Mouse (Mus musculus) heart, embryonic 14.5 days (tissue): ENCODE measurements around the gene Satb2. TPM values are rescaled to one million over a fixed set of nuclear protein-coding genes. Genes with fewer than 3 reads are reported as not detected.

Experiments used
- ATAC-seq: fragments of 200-750 bp; cut with Nextera tagmentation; 2 replicates; pipeline ENCODE4 v1.8.0; 2017; ENCODE audit warnings: low read depth, moderate TSS enrichment; ENCODE audit not compliant: insufficient number of reproducible peaks, insufficient read depth, low FRiP score
- H3K27ac ChIP-seq, 2 experiments: fragments of 200-500 bp in 1 of 2; fragments of 300-500 bp in 1 of 2; sonication (generic) in 1 of 2; replicated peaks in 1 of 2; 2 replicates each; pipeline ENCODE4 v1.5.1; 2012 to 2014; ENCODE audit warnings: low read depth in 2 of 2, low read length in 2 of 2, control low read depth in 1 of 2, mild to moderate bottlenecking in 1 of 2, mixed read lengths in 1 of 2; ENCODE audit not compliant: control insufficient read depth in 1 of 2, insufficient read depth in 1 of 2
- H3K27me3 ChIP-seq: fragments of 300-500 bp; sonication (generic); 2 replicates; pipeline ENCODE4 v1.6.1; 2014; ENCODE audit warnings: mild to moderate bottlenecking, low read length, control low read depth; ENCODE audit not compliant: control insufficient read depth, insufficient read depth
- H3K36me3 ChIP-seq: fragments of 300-500 bp; sonication (generic); 2 replicates; pipeline ENCODE4 v1.6.1; 2014; ENCODE audit warnings: mild to moderate bottlenecking, control low read depth, low read length, mixed read lengths; ENCODE audit not compliant: control insufficient read depth, insufficient read depth
- H3K4me1 ChIP-seq, 2 experiments: fragments of 200-500 bp in 1 of 2; fragments of 300-500 bp in 1 of 2; sonication (generic) in 1 of 2; 2 replicates each; pipeline ENCODE4 v1.6.1; 2012 to 2014; ENCODE audit warnings: low read length in 2 of 2, control low read depth in 1 of 2, mixed read lengths in 1 of 2; ENCODE audit not compliant: control insufficient read depth in 2 of 2, insufficient read depth in 2 of 2
- H3K4me2 ChIP-seq: fragments of 300-500 bp; sonication (generic); 2 replicates; pipeline ENCODE4 v1.6.1; 2014; ENCODE audit warnings: mild to moderate bottlenecking, low read length
- H3K4me3 ChIP-seq, 2 experiments: fragments of 200-500 bp in 1 of 2; fragments of 300-500 bp in 1 of 2; sonication (generic) in 1 of 2; 2 replicates each; pipeline ENCODE4 v1.5.1; 2012 to 2014; ENCODE audit warnings: low read length in 2 of 2, mild to moderate bottlenecking in 2 of 2, control low read depth in 1 of 2, low read depth in 1 of 2, moderate library complexity in 1 of 2; ENCODE audit not compliant: control insufficient read depth in 1 of 2, insufficient read depth in 1 of 2
- H3K9ac ChIP-seq: fragments of 300-500 bp; sonication (generic); 2 replicates; pipeline ENCODE4 v1.6.1; 2014; ENCODE audit warnings: mild to moderate bottlenecking, low read length
- H3K9me3 ChIP-seq: fragments of 300-500 bp; sonication (generic); 2 replicates; pipeline ENCODE4 v1.6.1; 2016; ENCODE audit warnings: low read length, control low read depth; ENCODE audit not compliant: control insufficient read depth
- WGBS: fragments of 180-500 bp; shearing (Covaris S2); extraction: QIAGEN DNeasy Blood & Tissue Kit; methylation state at CpG from one replicate; pipeline ENCODE4 v1.1.7; 2014; 5-methylcytosine and 5-hydroxymethylcytosine counted together
- polyA plus RNA-seq: library from polyadenylated mRNA; unstranded; fragments of >200 nt; fragmentation: Nextera tagmentation; extraction: Ambion mirVana; gene quantifications from 2 replicates; pipeline ENCODE4 v1.2.1, GENCODE M21; 2014

The Satb2 gene
- polyA plus RNA-seq, 1 experiment from 2014 or later: 0.08 TPM

GRCm38 (mm10) chr1:56963291-56963690, 15.2 kb downstream of the Satb2 start:
- Histone ChIP-seq H3K27ac (no peak overlapping the region), H3K4me1 (no peaks in the 10 kb centered on the region), H3K36me3 (no peaks in the 10 kb centered on the region), H3K9me3 (no peaks in the 10 kb centered on the region), H3K4me3 (no peak overlapping the region), H3K9ac (no peak overlapping the region), H3K27me3 (peaks cover 9% of the 10 kb centered on the region), H3K4me2 (no peak overlapping the region)
- no peak for ATAC-seq
- WGBS: 78% methylated on average over 4 of the region's 4 CpGs

GRCm38 (mm10) chr1:56958996-56959395, 19.5 kb downstream of the Satb2 start:
- Histone ChIP-seq H3K9ac (no peak overlapping the region), H3K4me2 (no peak overlapping the region), H3K36me3 (no peaks in the 10 kb centered on the region), H3K27ac (no peak overlapping the region), H3K4me3 (no peak overlapping the region), H3K4me1 (no peaks in the 10 kb centered on the region), H3K27me3 (no peaks in the 10 kb centered on the region), H3K9me3 (no peaks in the 10 kb centered on the region)
- 61% methylated on average over 5 of the region's 5 CpGs for WGBS
- ATAC-seq: no peak

GRCm38 (mm10) chr1:56957942-56958341, 20.5 kb downstream of the Satb2 start:
- 77% methylated on average over 7 of the region's 7 CpGs for WGBS
- H3K4me2 ChIP-seq: no peak overlapping the region
- H3K27ac ChIP-seq: no peak overlapping the region
- H3K27me3 ChIP-seq: no peaks in the 10 kb centered on the region
- H3K9me3 ChIP-seq: no peaks in the 10 kb centered on the region
- no peak overlapping the region for H3K9ac ChIP-seq
- H3K4me1 ChIP-seq: no peaks in the 10 kb centered on the region
- H3K36me3 ChIP-seq: no peaks in the 10 kb centered on the region
- H3K4me3 ChIP-seq: no peak overlapping the region
- no peak for ATAC-seq

GRCm38 (mm10) chr1:56956811-56957210, 21.6 kb downstream of the Satb2 start:
- Histone ChIP-seq H3K4me3 (no peak overlapping the region), H3K4me2 (no peak overlapping the region), H3K27me3 (no peaks in the 10 kb centered on the region), H3K27ac (no peak overlapping the region), H3K9ac (no peak overlapping the region), H3K9me3 (no peaks in the 10 kb centered on the region), H3K36me3 (no peaks in the 10 kb centered on the region), H3K4me1 (no peaks in the 10 kb centered on the region)
- WGBS: 87% methylated on average over 2 of the region's 2 CpGs
- no peak for ATAC-seq

GRCm38 (mm10) chr1:56955739-56956085, 22.7 kb downstream of the Satb2 start:
- Histone ChIP-seq H3K27me3 (no peaks in the 10 kb centered on the region), H3K4me3 (no peak overlapping the region), H3K4me2 (no peak overlapping the region), H3K27ac (no peak overlapping the region), H3K9me3 (no peaks in the 10 kb centered on the region), H3K4me1 (no peaks in the 10 kb centered on the region), H3K36me3 (no peaks in the 10 kb centered on the region), H3K9ac (no peak overlapping the region)
- 71% methylated on average over 12 of the region's 12 CpGs for WGBS
- no peak for ATAC-seq

- 65% methylated on average over 14 of the region's 14 CpGs for WGBS
- Histone ChIP-seq H3K4me1 (no peaks in the 10 kb centered on the region), H3K4me3 (no peak overlapping the region), H3K9ac (no peak overlapping the region), H3K4me2 (no peak overlapping the region), H3K27me3 (no peaks in the 10 kb centered on the region), H3K27ac (no peak overlapping the region), H3K9me3 (no peaks in the 10 kb centered on the region), H3K36me3 (no peaks in the 10 kb centered on the region)
- no peak for ATAC-seq
These were observed 23.3 kb downstream of the Satb2 start for GRCm38 (mm10) chr1:56955055-56955738.

- H3K27ac ChIP-seq: no peak overlapping the region
- H3K9ac ChIP-seq: no peak overlapping the region
These were observed 24.9 kb downstream of the Satb2 start for GRCm38 (mm10) chr1:56953538-56953937.

GRCm38 (mm10) chr1:56951980-56952379, 26.5 kb downstream of the Satb2 start:
- H3K9me3 ChIP-seq: no peaks in the 10 kb centered on the region
- no peak overlapping the region for H3K9ac ChIP-seq
- no peak overlapping the region for H3K27ac ChIP-seq
- H3K36me3 ChIP-seq: no peaks in the 10 kb centered on the region
- no peak for ATAC-seq
- H3K27me3 ChIP-seq: no peaks in the 10 kb centered on the region
- H3K4me3 ChIP-seq: no peak overlapping the region
- no peaks in the 10 kb centered on the region for H3K4me1 ChIP-seq
- WGBS: 78% methylated on average over 4 of the region's 4 CpGs
- no peak overlapping the region for H3K4me2 ChIP-seq

More at GRCm38 (mm10) chr1:56953538-56953937, 24.9 kb downstream of the Satb2 start:
- ATAC-seq: no peak
- H3K4me1 ChIP-seq: no peaks in the 10 kb centered on the region
- H3K4me2 ChIP-seq: no peak overlapping the region
- 49% methylated on average over 2 of the region's 2 CpGs for WGBS
- no peaks in the 10 kb centered on the region for H3K36me3 ChIP-seq
- no peaks in the 10 kb centered on the region for H3K27me3 ChIP-seq
- H3K4me3 ChIP-seq: no peak overlapping the region
- H3K9me3 ChIP-seq: no peaks in the 10 kb centered on the region
